Mouse (Mus musculus) brain, embryonic 18.5 days (tissue): ENCODE data around the gene Nsmf.

Experiments used
- DNase-seq: peaks from one replicate; pipeline ENCODE4 v3.0.0-alpha.2; 2012; ENCODE audit warnings: low read depth, low spot score

The Nsmf gene

DNA sequence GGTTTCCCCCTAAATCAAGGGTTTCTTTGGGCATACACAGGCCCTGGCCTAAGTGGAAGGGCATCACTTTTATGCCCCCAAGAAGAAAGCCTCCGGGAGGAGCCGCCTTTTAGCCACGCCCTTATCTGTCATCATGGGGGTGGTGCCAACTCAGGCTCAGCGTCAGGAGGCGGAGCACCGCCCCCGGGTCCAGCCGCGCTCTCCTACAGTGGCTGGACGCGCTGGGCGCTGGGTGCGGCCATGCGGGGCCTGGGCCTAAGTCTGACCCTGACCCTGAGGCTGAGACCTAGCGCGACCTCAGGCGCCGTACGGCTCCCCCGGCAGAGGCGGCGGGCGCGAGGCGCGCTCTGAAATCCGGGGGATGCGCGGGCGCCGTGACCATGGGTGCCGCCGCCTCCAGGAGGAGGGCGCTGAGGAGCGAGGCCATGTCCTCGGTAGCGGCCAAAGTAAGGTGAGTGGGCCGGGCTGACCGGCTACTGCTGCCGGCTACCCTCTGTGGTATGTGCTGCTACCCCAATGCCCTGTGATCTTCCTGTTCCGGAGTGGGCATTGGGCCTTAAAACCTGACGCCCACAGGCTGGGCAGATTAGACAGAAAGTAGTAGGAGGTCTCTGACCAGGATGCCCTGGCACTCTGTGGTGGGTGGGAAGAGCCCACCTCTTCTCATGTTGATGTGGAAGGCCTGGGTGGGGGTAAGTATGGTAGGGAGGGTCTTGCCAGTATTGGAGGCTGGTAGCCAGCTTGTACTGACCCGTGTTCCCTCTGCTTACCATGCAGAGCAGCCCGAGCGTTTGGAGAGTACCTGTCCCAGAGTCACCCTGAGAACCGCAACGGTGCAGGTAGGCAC, at the start of gene Nsmf:
Gene Nsmf, plus strand, starts transcription at position 135 of the 847 bp plus-strand sequence.
- peak; percentile 59 for DNase-seq

DNA sequence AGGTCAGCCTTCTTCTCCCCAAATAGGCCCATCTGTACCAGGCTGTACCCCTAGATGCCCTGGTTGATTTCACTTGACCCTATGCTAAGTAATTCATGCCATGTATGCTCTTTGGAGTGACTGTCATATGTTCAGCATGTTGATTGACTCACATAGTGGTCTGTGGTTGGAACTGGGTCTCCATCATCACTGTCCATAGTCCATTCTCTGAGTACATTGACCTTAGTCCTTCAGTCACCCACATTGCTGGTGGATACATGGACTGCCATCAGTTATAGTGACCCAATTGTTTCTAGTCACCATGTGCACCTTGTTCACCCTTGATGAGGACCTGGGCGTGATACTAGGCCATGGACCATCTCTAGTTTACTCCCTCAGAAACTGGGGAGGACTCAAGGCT, 47.4 kb upstream of the Nsmf start:
- DNase-seq, result no peak

DNA sequence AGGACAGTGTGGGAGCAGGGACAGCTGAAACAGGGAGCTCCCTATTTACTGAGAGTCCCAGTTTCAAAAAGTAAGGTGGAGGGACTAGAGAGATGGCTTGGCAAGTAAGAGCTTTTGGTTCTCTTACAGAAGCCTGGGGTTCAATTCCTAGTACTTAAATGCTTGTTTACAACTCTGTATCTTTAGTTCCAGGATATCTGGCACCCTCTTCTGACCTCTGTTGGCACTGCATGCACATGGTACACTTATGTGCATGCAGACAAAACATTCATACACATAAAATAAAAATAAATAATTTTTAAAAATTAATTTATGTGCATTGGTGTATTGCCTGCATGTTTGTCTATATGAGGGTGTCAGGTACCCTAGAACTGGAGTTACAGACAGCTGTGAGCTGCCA, 45.9 kb upstream of the Nsmf start:
- no peak for DNase-seq

DNA sequence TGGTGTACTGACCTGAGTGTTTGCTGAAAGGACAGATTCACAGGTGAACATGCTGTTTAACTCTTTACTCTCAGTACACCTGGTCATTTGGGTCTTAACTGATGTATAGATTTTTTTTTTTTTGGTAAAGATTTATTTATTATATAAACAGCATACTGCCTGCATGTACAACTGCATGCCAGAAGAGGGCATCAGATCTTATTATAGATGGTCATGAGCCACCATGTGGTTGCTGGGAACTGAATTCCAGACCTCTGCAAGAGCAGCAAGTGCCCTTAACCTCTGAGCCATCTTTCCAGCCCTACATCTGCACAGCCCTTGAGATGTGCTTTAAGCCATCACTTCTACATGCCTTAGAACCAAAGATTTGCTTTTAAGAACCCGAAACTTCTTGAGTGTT, 31.5 kb upstream of the Nsmf start:
- DNase-seq, result no peak

DNA sequence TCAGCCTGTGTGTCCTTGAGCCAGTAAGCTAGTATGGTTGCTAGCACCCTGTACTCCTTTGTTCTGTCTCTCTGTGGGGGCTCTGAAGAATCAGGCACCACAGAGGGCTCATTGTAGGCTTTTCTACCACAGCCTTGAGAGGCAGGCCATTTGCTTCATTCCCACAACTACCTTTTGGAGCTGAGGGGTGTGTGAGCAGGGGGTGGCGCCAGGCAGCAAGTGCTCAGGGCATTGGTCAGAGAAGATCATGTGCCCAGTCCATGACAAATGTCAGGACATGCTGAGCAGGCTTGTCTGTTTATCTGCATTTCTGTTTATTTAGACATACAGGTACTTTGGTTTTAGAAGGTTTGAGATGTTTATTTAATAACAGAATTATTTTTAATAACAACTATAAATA, 29.0 kb upstream of the Nsmf start:
- DNase-seq, result no peak

DNA sequence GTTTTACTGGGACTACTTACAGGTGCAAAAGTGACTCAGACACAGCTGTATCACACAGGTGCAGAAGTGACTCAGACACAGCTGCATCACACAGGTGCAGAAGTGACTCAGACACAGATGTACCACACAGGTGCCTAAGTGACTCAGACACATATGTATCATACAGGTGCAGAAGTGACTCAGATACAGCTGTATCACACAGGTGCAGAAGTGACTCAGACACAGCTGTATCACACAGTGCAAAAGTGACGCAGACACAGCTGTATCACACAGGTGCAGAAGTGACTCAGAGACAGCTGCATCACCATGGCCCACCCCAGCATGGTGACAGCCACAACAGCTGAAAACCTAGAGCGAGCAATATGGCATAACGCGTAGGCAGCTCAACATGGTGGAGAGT, 19.2 kb upstream of the Nsmf start:
- no peak for DNase-seq

DNA sequence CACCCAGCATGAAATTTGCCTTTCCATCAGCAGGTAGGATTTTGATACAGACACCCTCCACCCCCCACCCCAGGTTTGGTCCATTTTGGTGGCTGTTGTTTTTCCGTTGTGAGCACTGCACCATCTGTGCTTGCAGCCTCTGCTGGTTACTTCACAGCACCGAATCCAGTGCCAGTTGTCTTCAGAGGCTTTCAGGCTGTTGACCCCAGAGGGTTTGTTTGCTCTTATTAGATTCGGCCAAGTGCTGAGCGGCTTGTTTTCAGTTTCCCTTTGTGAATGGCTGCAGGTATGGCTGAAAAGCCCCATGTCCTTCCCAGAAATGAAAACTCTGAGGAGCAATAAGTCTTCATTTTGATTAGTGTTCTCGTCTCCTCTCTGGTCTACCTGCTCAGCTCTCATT, 14.1 kb upstream of the Nsmf start:
- DNase-seq, result no peak

DNA sequence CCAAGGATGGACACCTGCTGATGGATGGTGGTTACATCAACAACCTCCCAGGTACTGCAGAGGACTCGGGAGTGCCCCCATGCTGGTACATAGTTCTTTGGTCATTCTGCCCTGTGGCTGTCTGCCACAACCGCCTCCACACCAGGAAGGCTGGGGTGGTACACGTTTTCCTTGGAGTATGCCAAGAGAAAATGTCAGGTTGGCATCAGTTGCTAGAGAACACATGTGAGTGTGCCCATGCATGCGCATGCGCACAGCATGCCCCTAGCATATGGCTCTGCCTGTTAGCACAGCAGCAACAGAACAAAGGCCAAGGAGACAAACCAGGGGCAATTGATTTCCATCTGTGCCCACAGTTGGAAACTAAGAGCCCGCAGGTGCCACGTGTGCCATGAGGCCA, 3.2 kb upstream of the Nsmf start:
- no peak for DNase-seq

DNA sequence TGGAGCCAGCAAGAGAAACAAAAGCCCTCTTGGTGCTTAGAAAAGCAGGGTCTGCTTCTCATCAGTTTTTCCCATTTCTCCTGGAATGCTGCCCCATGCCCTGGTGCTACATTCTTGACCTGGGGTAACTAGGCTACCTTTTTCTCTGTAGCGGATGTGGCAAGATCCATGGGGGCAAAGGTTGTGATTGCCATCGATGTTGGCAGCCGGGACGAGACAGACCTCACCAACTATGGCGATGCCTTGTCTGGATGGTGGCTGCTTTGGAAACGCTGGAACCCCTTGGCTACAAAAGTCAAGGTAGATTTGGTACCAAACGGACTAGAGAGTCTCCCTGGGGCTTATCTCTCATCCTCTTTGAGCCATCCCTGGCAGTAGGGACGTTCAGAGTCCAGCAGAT, 2.7 kb upstream of the Nsmf start:
- no peak for DNase-seq

DNA sequence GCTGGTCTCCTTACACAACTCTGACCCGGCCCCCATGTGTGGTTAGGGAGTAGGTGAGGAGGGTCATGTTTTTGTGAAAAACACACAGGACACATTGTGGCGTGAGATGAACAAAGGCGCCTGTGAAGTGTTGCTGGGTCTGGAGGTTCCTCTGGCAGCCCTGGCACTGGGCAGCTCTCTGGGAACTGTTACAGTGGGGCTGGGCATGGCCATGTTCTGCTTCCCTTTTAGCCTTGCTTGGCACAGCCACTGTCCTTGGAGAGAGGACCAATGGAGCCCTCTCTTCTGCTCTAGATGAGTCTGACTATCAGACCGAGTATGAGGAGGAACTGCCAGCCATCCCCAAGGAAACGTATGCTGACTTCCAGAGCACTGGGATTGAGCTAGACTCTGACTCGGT, 1.1 kb upstream of the Nsmf start:
- no peak for DNase-seq

DNA sequence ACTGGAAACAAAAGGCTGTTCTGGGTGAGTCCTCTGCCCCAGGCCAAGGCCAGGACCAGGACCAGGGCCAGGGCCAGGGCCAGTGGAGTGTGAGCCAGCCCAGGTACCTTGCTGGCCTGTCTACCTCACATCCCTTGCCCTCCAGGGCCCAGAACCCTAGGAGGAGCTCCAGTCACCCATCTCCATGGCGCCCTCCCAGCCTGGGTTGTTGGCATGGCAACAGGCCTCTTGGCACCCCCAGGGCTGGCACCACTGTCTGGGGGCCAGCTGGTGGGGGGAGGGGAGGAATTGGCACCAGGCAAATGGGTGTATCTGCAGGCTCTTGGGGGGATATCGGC, 882 bp downstream of the Nsmf start:
- DNase-seq, result peak; percentile 56

DNA sequence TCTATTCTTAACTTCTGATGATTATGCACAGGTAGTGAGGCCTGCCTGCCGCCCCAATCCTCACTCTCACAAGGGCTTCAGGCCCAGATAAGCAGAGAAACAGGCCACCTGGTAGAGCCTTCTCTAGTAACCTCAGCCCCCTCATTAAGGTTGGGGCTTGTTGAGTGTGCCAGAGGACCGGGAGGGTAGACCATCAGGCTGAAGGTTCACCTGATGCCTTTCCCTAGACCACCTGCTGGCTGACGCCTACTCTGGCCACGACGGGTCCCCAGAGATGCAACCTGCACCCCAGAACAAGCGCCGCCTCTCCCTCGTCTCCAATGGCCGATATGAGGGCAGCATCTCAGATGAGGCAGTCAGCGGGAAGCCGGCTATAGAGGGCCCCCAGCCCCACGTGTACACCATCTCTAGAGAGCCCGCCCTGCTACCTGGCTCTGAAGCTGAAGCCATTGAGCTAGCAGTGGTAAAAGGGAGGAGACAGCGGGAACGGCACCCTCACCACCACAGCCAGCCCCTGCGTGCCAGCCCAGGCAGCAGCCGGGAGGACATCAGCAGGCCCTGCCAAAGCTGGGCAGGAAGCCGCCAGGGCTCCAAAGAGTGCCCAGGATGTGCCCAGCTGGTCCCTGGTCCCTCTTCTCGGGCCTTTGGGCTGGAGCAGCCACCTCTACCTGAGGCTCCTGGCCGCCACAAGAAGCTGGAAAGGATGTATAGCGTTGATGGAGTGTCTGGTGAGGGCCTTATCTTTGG, 1.4 kb downstream of the Nsmf start:
- no peak for DNase-seq

DNA sequence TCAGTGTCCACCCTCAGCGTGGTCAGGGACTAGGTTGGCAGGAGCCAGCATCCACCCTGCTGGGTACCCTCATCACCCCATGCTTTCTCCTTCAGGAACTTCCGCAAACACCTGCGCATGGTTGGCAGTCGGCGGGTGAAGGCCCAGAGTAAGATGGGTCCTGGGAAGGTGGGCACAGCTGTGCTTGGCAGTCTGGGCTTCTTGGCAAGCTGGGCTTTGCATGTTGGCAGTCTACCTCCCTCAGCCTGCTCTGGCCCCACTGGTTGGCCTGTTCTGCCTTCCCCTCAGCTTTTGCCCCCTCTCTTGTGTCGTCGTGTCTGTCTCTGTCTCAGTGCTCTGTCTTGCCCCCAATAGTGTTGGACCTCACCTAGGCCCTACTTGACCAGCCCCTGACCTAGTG, 4.8 kb downstream of the Nsmf start:
- no peak for DNase-seq

DNA sequence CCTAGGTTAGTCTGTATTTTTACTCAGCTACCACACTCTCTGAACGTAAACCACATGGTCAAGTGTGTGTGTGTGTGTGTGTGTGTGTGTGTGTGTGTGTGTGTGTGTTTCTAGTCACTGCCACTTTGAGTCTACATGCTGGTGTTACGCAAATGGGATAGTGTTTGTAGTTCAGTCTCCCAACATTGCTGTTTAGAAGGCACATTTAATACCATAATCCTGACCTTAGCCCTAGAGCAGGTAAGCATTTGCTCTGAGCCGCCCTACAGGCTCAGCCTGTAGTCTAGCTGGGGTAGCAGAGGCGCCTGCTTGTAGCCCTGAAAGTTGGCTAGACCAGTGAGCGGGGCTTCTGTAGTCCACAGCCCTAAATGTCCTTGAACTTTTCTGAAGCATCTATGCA, 9.4 kb downstream of the Nsmf start:
- DNase-seq, result no peak

DNA sequence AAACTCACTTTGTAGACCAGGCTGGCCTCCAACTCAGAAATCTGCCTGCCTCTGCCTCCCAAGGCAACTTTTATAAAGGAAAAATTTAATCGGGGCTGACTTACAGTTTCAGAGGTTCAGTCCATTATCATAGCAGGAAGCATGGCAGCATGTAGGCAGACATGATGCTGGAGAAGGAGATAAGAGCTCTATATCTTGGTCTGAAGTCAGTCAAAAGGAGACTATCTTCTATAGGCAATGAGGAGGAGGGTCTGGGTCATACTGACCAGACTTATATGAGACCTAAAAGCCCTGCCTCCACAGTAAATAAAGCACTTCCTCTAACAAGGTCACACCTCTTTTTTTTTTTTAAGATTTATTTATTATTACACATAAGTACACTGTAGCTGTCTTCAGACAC, 10.1 kb downstream of the Nsmf start:
- DNase-seq, result no peak

DNA sequence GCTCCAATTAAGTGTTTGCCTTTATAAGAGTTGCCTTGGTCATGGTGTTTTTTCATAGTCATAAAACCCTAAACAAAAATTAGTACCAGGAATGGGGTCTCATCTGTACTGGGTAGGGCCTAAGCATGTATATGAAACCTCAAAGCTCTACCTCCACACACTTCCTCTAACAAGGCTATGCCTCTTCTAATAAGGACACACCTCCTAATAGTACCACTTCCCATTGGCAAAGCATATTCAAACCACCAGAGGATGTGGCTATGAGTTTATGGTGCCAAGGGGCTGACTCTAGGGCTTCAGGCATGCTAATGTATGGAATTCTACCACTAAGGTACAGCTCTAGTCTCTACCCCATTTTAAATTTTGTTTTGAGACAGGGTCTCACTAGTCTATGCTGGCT, 11.4 kb downstream of the Nsmf start:
- no peak for DNase-seq

DNA sequence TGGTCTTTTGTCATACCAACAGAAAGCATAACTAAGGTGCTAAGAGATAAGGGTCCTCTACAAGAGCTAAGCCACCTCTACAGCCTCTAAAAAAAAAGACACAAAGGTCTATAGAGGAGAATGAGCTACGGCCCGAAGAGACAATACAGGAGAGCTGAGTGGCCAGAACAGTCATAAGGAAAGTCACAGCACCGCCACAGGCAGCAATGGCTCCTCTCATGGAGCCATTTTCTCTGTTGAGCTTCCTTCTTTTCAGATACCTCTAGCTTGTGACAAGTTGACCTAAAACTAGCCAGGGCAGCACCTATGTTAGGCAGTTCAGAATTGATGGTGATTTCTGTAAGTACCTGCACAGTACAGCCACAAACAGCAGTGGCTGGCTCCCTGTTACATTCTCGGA, 12.4 kb downstream of the Nsmf start:
- DNase-seq, result no peak

DNA sequence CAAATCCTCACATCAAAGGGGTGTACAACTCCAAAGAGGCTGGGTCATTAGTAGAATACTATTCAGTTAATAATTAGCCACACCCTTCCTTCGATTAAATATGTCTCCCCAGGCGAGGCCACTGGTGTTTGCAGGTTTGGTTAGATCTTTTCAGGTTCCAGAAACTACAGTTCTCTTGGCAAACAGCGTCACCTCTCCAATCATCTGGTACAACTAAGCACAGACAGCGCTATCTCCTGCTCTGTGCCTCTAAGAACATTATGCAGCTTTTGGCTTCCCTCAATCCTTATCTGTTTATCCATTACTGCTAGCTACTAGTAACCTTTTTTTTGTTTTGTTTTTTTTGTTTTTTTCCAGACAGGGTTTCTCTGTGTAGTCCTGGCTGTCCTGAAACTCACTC, 15.4 kb downstream of the Nsmf start:
- no peak for DNase-seq

DNA sequence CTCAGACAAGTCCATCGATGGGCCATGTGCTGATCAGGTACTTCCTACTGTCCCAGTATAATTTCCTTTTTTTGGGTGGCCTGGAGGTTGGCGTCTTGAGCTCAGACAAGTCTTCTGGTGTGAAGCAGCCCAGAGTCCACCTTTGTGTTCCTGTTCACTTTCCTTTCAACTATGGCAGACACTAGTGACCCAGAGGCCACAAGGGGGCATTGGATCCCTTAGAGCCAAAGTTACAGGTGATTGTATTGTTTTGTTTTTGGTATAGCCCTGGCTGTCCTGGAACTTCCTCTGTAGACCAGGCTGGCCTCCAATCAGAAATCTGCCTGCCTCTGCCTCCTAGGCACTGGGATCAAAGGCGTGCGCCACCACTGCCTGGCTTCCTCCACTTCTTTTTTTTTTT, 18.2 kb downstream of the Nsmf start:
- no peak for DNase-seq

DNA sequence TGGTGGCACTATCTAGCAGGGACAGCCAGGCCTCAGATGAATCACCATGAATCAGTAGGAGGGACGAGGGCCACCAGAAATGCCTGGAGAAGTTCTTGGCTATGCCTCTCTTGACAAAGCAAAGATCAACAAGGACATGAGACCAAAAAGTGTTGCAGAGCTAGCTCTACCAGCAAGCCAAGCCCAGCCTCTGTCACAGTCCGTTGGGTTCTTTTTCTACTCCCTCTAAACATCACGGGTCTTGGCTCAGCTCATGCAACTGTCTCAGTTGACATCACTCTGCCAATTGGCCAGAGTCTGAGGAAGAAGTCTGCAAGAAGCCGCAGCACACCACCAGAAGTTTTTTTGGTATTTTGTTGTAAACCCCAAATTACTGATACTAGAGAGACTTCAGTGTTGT, 21.4 kb downstream of the Nsmf start:
- DNase-seq, result no peak

DNA sequence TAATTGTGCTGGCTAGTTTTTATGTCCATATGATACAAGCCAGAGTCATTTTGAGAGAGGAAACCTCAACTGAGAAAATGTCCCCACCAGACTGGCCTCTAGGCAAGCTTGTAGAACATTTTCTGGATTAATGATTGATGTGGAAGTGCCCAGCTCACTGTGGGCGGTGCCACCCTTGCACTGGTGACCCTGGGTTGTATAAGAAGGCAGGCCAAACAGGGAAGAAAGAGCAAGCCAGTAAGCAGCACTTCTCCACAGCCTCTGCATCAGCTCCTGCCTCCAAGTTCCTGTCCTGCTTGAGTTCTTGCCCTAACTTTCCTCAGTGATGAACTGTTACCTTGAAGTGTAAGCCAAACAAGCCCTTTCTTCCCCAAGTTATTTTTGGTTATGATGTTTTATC, 24.8 kb downstream of the Nsmf start:
- no peak for DNase-seq

DNA sequence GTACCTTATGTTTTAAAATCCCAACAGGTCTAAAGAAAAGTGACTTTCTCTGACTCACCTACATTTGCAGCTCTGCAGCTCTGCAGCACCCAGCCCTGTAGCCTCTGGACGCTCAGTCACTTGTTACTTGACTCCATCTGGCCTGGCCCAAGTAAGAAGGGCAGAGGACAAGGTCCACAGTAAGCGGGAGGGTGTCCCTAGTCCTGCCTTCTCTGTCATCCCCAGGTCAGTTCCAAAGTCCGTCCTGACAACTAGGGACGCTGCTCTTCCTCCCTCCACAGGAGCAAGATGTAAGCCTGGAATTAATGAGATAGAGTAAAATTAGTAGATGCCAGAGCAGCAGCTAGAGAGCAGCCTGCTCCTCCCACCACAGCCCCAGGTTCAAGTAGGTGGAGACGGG, 25.9 kb downstream of the Nsmf start, which contains the start of gene Entpd8:
Gene Entpd8, plus strand, starts transcription at position 229 of the 400 bp plus-strand sequence.
- no peak for DNase-seq

DNA sequence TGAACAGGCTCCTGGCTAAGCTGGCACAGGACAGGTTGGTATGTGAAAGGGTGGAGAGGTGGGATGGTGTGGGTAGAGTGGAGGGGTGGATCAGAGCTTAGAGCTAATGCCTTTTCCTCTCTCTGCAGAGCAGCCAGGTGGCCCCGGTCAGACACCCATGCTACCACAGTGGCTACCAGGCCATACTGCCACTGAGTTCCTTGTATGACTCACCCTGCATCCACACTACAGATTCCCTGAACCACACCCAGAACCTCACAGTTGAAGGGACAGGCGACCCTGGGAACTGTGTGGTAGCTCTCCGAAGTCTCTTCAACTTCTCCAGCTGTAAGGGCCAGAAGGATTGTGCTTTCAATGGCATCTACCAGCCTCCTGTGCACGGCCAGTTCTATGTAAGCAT, 29.5 kb downstream of the Nsmf start:
- no peak for DNase-seq
